Mouse (Mus musculus): ENCODE results near the gene Grin2b.

- TF ChIP-seq POLR2A (IDR thresholded peaks at IDR 0.05; ENCODE audit: insufficient read depth, low read depth, low read length) (no peak), CTCF (IDR thresholded peaks at IDR 0.05; ENCODE audit: insufficient read depth, low read depth, low read length) (no peak)
Observed at GRCm38 (mm10) chr6:136109172-136109571, 64.1 kb downstream of the Grin2b start.

All from olfactory bulb, adult 2 months (tissue).